Mouse (Mus musculus): ENCODE data around the gene Sult5a1. TPM values are rescaled to one million over a fixed set of nuclear protein-coding genes. Genes with fewer than 3 reads are reported as not detected.
"Not testable (repeated sequence)": the region's sequence is repeated elsewhere in the genome, so short reads cannot be mapped to it uniquely, and the experiment has no call there.

Sult5a1 gene
- total RNA-seq, 2 experiments from 2014 or later: 2.0 to 2.8 TPM

- Histone ChIP-seq H3K27ac (peak overlapping the region; percentile 96; the same call in 1 of the 2 replicates), H3K4me3 (peak overlapping the region; percentile 98)
- DNase-seq (ENCODE audit: low spot score in 2 of 2): no peak
- TF ChIP-seq CTCF (conservative IDR thresholded peaks at IDR 0.05): no peak
Observed at GRCm38 (mm10) chr8:123104046-123104767, 53.9 kb downstream of the Sult5a1 start.

DNA sequence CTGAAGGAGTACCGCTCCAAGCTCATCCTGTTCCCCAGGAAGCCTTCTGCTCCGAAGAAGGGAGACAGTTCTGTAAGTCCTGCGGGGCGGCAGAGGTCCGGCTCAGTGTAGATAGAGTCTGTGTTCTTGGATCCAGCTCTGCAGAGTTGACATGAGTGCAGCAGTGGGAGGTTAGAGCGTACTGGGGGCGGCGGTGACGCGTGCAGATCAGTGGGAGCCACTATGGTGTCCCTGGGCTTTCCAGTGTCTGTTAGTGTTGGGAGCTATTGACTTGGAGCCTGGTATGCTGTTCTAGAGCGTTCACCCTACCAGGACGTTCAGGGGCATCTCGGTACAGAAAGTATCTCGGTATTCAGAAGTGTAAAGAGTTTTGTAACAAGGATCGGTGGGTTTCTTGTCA, 54.8 kb downstream of the Sult5a1 start:
- Histone ChIP-seq H3K4me3 (peak overlapping the region; percentile 98), H3K27ac (peak overlapping the region; percentile 96; the same call in 1 of the 2 replicates)
- DNase-seq (ENCODE audit: low spot score in 2 of 2): no peak
- TF ChIP-seq CTCF (conservative IDR thresholded peaks at IDR 0.05): no peak

DNA sequence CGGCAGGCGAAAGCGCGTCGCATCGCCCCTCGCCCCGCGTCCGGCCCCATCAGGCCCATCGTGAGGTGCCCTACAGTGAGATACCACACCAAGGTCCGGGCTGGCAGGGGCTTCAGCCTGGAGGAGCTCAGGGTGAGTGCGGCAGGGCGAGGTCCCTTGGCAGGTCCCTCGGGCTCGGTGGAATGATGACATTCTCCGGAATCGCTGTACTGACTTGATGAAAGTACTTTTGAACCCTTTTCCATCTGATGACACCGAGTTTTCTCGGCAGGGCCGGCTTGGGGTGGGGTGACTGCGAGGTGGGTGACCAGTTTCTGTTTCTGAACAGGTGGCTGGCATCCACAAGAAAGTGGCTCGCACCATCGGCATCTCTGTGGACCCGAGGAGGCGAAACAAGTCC, 55.3 kb downstream of the Sult5a1 start:
- not testable (repeated sequence) for DNase-seq (ENCODE audit: low spot score in 2 of 2)
- peak overlapping the region; percentile 98 for H3K4me3 ChIP-seq
- H3K27ac ChIP-seq: peak overlapping the region; percentile 96

DNA sequence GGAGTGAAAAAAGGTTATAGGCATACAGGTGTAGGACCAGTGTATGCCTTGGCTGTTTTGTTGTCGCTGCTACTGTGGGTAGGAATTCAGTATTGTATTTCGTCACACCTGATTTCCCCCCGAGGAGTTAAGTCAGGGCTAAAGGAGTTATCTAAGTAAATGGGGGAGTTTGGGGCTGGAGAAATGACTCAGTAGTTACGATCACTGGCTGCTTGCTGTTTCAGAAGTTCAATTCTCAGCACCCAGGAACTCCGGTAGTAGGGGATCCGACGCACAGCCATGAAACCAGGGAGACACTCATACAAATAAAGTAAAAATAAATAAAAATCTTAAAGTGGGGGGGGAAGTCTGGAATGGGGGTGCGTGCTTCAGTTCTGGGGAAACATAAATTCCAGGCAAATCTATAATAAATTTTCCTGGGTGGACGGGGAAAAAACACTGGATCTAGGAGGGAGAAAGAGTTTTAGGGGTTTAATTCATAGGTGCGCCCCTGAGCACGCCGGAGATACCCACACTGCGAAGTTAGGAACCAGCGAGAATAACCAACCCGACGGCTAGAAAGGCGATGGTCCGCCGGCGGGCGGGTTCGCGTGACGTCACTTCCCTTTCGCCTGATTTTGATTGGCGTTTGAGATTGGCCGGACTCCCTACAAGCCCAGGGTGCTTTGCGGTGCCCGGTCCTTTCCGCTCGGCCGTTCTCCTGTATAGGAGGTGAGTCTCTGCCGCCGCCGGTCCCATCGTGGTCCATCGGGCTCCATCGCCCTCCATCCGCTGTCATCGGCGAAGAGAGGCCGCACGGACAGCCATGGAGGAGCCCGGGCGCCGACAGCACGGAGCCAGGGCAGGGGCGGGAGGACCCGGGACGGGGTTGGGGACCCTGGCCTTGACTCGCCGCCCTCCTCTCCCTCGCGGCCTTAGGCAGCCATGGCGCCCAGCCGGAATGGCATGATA, 56.1 kb downstream of the Sult5a1 start, which contains the start of gene Rpl13:
Gene Rpl13 (plus strand): TSS at position 616 of the 951 bp plus-strand sequence.
- no peak; the same call in 1 of the 2 replicates for TF ChIP-seq CTCF (conservative IDR thresholded peaks at IDR 0.05)
- peak; percentile 97 to 99 for DNase-seq (ENCODE audit: low spot score in 2 of 2)
- peak within 1 kb of the TSS; percentile 96 for H3K27ac ChIP-seq
- peak within 1 kb of the TSS; percentile 98 for H3K4me3 ChIP-seq

GRCm38 (mm10) chr8:123101244-123101643, 56.9 kb downstream of the Sult5a1 start:
- no peak for DNase-seq (ENCODE audit: low spot score in 2 of 2)

GRCm38 (mm10) chr8:123100288-123100687, 57.8 kb downstream of the Sult5a1 start:
- TF ChIP-seq CTCF (conservative IDR thresholded peaks at IDR 0.05): no peak
- Histone ChIP-seq H3K4me3 (no peak overlapping the region), H3K27ac (no peak overlapping the region)
- no peak for DNase-seq (ENCODE audit: low spot score in 2 of 2)

More at GRCm38 (mm10) chr8:123101244-123101643, 56.9 kb downstream of the Sult5a1 start:
- TF ChIP-seq CTCF (conservative IDR thresholded peaks at IDR 0.05): peak; percentile 55
- Histone ChIP-seq H3K27ac (no peak overlapping the region), H3K4me3 (no peak overlapping the region)

GRCm38 (mm10) chr8:123097786-123098584, 60.1 kb downstream of the Sult5a1 start:
- H3K27ac ChIP-seq: peak overlapping the region; percentile 80
- DNase-seq (ENCODE audit: low spot score in 2 of 2): peak in 1 of 2 experiments; percentile 49
- no peak overlapping the region for H3K4me3 ChIP-seq
- TF ChIP-seq CTCF (conservative IDR thresholded peaks at IDR 0.05): peak; percentile 60

DNA sequence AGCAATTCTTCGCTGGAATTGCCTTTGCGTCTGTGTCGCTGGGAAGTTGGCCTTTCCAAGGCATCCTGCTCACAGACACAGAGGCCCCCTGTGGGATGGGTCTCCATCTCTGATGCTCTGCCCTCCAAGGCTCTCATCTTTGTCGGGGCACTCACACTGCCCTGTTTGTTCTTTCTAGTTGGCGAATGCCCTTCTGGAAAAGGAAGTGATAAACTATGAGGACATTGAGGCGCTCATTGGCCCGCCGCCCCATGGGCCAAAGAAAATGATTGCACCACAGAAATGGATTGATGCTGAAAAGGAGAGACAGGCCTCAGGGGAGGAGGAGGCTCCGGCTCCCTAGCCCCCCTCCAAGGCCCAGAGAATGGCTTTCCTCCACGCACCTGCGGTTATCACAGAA, 60.9 kb downstream of the Sult5a1 start:
- DNase-seq (ENCODE audit: low spot score in 2 of 2): peak in 1 of 2 experiments; percentile 16
- H3K4me3 ChIP-seq: no peak overlapping the region
- TF ChIP-seq CTCF (conservative IDR thresholded peaks at IDR 0.05): no peak
- peak overlapping the region; percentile 80 for H3K27ac ChIP-seq

Small RNA genes within 50 kb of the gene (microRNA-seq; reads per million reads assigned to microRNA genes)
- gene Mir7079 (0 to 0.55 reads per million in 2 experiments), gene Mir7080 (258 to 259 reads per million in 2 experiments)

Other genes starting within 250 kb of the Sult5a1 start
- gene Ankrd11, start 116.0 kb downstream of the Sult5a1 start, total RNA-seq (2021): 100 to 1,000 TPM; 165 to 176 TPM
- gene Spg7, start 95.4 kb downstream of the Sult5a1 start, total RNA-seq (2021): 10 to 100 TPM; 63.4 to 66.3 TPM
- 100 to 1,000 TPM; 418 to 466 TPM for gene Rpl13, start 56.0 kb downstream of the Sult5a1 start, total RNA-seq (2021)
- gene Cpne7, start 40.9 kb downstream of the Sult5a1 start, total RNA-seq (2021): 100 to 1,000 TPM; 257 to 313 TPM
- under 1 TPM in 1 of 2 experiments, not detected in 1; 0.37 TPM for gene Dpep1, start 27.9 kb upstream of the Sult5a1 start, total RNA-seq (2021)
- gene Chmp1a, start 54.4 kb upstream of the Sult5a1 start, total RNA-seq (2021): 100 to 1,000 TPM; 102 to 111 TPM
- 1 to 10 TPM; 6.5 to 7.1 TPM for gene Spata33, start 54.5 kb upstream of the Sult5a1 start, total RNA-seq (2021)
- gene Cdk10, start 66.5 kb upstream of the Sult5a1 start, total RNA-seq (2021): 10 to 100 TPM; 93.9 to 98.8 TPM
- gene Spata2l, start 77.9 kb upstream of the Sult5a1 start, total RNA-seq (2021): 10 to 100 TPM; 71.4 to 75.0 TPM
- gene Zfp276, start 95.9 kb upstream of the Sult5a1 start, total RNA-seq (2021): 10 to 100 TPM; 20.3 to 24.8 TPM
- 10 to 100 TPM; 59.5 to 70.3 TPM for gene Vps9d1, start 96.0 kb upstream of the Sult5a1 start, total RNA-seq (2021)
- 1 to 10 TPM; 1.7 to 2.8 TPM for gene Fanca, start 160.3 kb upstream of the Sult5a1 start, total RNA-seq (2021)
- gene Spire2, start 174.4 kb upstream of the Sult5a1 start, total RNA-seq (2021): 10 to 100 TPM; 15.8 to 17.4 TPM
- 100 to 1,000 TPM; 459 to 497 TPM for gene Tcf25, start 215.4 kb upstream of the Sult5a1 start, total RNA-seq (2021)
- gene Mc1r, start 248.8 kb upstream of the Sult5a1 start, total RNA-seq (2021): not detected